Mouse (Mus musculus) MN1 (cell line): ENCODE results near the gene Rpl13a.
A peak's percentile ranks its signal among the peaks of the same experiment; 100 is the strongest.
"Not testable (repeated sequence)": the region's sequence is repeated elsewhere in the genome, so short reads cannot be mapped to it uniquely, and the experiment has no call there.

Source experiments
- DNase-seq: peaks from one replicate; pipeline ENCODE4 v3.0.0-alpha.2; 2016; ENCODE audit warnings: low spot score

Rpl13a gene

DNA sequence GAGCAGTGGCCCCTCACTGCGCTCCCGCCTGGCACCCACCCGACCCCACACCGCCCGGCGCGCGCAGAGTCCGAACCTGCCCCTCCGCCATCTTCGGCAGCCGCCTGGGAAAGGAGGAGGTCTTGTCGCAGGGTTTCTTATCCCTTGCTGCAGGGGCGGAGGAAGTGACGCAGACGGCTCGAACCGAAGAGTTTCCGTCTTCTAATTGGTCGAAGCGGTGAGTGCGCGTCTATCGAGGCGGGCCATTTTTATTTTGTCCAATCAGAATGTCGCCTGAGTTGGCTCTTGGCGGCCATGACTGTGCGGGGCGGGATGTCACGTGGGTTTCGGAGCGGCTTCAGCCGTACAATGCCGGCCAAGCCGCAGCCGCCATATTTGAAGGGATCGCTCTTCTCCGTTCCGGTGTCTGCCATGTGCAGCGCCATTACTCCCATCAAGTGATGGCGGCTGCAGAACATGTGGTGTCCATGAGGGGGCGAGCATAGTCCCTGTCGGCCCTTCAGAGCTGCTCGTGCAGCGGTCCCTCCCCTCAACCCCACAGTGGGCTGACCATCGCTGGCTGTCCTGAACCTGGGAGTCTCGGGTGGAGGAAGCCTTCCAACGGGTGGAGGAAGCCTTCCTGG lies at the start of gene Rpl13a:
Gene Rpl13a, minus strand, starts transcription at position 138 of the 623 bp plus-strand sequence.
- peak; percentile 99 for DNase-seq

DNA sequence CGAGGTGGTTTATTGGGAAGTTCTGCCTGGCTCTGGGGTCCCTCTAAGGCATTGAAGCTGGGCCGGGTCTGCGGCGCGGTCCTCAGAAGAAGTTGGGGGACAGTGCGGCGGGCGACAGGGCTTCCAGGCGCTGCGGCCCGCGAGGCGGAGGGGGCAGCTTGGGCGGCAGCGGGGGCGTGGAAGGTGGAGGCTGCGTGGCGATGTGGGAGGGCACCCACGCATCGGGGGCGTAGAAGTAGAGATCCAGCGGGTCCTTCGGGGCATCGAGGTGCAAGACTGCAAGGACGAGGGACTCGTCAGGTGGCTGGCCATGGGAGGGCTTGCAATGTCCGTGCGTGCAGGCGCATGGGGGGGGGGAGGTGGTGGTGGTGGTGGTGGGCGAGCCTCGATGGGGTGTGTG lies 47.8 kb upstream of the Rpl13a start:
- DNase-seq, result no peak

DNA sequence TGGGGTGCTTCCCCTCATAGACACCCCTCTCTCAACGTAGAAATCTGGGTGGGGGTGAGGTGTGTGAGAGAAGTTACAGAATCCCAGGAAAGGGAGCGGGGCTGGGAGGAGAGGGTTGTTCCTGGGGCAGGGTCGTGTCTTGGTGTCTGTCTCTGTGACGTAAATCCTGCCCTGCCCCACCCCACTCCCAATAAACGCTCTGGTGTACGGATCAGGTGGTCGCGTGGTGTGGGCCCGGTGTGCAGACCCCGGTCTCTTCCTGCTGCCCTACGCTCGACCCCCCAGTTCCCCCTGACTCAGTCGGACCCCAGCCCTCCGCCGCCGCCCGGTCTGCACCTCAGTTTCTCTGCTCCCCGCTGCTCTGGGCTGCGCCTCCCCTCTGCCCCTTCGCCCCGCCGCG lies 47.4 kb upstream of the Rpl13a start:
- DNase-seq, result no peak

DNA sequence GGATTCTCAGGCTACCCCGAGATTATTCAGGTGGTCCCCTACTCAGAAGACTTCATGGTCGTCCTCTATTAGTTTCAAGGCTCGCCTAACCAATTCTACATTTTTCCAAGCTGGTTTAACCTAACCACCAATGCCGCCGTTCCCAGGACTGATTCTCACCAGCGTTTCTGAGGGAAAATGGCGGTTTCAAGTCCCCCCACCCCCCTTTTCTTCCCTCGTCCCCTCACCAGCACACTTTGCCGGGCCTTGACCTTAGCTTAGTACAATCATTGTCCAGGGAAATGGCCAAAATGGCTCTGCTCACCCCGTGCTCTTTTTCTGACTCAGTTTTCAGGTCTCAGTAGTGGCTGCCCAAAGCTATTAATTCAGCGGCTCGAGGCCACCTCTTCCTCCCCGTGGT lies 46.8 kb upstream of the Rpl13a start:
- DNase-seq, result no peak

DNA sequence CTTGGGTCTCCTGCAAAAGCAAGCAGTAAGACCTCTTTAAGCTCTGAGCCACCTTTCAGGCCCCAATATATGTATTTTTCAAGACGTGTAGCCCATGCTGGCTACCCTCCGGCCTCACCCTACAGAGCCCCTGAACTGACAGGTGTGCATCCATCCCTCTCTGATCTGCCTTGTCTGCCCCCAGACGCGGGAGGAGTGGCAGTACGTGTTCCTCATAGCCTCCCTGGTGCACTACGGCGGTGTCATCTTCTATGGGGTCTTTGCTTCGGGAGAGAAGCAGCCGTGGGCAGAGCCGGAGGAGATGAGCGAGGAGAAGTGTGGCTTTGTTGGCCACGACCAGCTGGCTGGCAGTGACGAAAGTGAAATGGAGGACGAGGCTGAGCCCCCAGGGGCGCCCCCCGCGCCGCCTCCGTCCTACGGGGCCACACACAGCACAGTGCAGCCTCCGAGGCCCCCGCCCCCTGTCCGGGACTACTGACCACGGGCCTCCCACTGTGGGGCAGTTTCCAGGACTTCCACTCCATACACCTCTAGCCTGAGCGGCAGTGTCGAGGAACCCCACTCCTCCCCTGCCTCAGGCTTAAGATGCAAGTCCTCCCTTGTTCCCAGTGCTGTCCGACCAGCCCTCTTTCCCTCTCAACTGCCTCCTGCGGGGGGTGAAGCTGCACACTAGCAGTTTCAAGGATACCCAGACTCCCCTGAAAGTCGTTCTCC lies 46.2 kb upstream of the Rpl13a start:
- no peak for DNase-seq

DNA sequence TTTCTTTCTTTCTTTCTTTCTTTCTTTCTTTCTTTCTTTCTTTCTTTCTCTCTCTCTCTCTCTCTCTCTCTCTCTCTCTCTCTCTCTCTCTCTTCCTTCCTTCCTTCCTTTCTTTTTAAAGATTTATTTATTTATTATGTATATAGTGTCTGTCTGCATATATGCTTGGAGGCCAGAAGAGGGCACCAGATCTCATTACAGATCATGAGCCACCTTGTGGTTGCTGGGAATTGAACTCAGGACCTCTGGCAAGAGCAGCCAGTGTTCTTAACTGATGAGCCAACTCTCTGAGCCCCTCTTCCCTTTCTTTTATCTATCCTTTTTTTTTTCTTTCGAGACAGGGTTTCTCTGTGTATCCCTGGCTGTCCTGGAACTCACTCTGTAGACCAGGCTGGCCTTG lies 45.2 kb upstream of the Rpl13a start:
- DNase-seq, result not testable (repeated sequence)

DNA sequence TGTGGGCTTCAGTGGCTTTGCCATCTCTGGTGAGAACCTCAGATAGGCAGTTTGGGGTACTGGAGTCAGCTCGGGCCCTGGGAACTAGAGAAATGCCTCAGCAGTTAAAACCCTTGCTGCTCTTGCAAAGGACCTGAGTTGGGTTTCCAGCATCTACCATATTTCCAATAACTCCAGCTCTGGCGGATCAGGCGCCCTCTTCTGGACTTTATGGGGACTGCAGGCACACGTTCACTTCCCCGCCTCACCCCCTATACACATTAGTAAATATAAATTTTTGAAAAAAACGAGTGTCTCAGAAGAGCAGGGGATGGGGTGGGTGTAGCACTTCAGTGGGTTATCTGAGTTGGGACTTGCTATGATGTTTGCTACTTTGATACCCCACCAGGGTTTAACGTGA lies 44.4 kb upstream of the Rpl13a start:
- no peak for DNase-seq

DNA sequence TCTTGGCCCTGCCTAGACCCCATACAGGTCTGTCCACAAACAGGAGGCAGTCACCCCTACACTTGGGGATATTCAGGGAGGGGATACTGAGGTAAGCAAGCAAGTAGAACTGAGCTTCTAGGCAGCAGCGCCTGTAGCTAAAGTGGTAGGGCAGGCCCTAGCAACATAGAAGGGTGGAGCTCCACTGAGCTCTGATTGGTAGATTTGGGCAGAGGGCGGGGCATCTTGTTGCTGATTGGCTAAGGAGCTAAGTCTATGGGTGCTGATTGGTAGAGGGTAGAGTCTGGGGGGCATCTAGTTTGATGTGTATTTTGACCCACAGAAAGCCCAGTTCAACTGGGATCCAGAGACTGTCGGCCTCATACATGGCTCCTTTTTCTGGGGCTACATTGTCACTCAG lies 40.9 kb upstream of the Rpl13a start:
- no peak for DNase-seq

DNA sequence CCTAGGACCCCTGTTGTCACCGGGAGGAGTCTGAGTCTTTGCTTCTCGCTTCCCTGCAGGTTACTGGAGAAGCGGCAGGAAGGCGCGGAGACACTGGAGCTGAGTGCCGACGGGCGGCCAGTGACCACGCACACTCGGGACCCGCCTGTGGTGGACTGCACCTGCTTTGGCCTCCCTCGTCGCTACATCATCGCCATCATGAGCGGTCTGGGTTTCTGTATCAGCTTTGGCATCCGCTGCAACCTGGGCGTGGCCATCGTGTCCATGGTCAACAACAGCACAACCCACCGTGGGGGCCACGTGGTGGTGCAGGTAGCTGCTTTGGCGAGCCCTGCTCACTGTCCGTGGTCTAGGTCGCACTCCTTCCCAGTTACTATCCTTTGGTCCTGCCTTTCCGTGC lies 40.1 kb upstream of the Rpl13a start:
- no peak for DNase-seq

DNA sequence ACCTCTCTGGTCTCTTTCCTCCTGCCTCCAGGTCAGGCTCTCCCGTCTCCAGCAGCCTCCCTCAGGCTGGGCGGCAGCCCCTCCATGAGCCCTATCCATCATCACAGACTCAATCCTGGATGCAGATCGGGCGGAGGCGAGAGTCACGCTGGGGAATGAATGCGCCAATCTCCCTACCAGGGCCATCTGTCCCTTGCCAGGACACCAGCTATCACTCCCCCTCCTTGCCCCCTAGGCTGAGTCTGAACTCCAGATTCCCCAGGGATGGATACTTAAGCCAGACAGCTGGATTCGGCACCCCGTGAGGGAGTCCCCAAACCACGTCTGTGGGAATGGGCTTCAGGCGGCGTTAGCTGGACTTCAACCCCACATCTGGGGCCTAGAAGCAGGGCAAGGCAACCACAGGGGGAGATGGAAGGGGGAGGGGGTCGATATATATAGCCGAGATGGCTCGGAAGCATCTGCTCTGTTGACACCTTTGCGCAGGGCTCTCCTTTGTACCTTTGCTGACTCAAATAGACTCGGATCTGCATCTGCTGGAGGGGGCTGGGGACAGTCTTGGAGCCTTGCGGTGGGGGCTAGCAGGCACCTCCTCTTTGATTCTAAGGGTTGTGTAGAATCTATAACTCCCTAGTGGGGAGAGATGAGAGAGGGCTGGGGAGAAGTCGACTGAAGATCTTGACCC lies 39.3 kb upstream of the Rpl13a start:
- DNase-seq, result no peak

DNA sequence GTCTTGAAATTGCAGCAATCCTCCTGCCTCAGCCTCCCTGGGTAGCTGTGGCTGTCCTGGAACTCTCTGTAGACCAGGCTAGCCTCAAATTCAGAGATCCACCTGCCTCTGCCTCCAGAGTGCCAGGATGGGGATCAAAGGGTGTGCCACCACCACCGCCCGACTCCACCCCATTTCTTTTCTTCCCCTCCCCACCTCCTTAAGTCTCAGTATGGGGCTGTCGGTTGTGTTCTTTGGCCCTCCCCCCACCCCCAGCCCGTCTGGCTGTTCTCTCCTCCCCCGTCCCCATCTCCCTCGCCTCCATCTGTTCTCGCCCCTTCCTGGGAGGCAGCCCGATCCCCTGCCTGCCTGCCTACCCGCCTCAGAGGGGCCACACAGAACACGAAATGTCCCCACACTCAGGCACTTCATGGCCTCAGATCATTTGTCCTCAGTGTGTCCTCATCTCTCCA lies 38.4 kb upstream of the Rpl13a start:
- DNase-seq, result no peak

DNA sequence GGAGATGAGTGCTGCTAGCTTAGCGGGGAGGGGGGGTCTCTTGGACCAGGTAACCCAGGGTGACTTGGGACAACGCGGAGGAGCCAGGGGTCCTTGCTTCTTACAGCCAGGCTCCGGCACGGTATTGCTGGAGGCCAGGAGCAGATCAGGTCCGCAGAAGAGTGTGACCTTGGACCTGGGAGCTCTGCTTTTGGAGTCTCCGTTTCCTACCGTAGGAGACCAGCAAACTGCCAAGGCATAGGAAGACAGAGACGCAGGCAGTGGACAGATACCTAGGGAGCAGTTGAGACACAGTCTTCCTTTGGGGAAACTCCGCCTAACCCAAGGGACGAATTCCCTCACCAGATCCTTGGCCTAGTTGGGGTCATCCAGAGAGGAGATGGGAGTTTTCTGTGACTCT lies 37.1 kb upstream of the Rpl13a start:
- DNase-seq, result no peak

DNA sequence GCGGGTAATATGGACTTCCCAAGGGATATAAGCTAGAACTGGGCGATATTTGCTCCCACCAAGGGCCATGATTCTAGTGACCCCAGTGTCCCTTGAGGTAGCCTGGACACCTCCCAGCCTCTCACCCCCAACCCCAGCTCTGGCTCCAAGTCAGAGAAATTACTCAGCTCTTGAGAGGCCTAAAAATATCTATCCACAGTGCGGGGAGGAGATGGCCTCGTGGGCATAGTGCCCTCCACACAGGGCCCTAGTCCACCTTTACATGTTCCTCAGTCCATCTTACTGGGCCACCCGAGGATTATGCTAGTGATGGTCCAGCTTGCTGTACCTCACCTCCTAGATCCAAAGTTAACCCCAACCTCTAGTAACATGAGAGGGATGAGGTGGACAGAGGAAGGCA lies 36.3 kb upstream of the Rpl13a start:
- DNase-seq, result no peak

DNA sequence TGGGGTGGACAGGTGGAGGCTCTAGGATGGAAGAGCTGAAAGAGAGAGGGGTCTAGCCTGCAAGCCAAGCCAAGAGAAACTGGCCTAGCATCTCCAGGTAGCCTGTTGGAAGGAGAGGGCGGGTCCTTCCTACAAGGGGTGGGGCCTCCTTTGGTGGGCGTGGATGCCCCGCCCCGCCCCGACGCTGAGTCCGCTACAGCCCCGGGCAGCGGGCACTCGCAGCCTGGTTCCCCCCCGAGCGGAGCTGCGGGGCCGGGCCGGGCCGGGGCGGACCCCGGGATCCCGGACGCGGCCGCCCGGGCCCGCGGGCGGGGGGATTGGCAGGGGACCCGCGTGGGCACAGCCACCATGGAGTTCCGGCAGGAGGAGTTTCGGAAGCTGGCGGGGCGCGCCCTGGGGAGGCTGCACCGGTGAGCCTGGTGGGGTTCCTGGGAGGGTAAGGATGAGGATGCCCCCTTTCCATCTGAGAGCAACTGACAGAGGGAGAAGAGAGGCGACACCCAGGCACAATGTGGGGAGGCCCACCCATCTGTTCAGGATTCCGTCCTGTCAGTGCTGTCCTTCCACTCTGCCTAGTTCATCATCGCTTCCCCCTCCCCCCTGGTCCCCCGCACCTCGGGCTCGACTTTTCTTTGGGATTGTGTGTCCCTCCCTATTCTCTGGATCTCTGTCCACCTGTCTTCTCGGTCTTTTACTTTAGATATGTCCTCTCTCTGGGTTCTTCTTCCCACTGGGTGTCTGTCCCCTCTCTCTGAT lies 35.4 kb upstream of the Rpl13a start, which contains the start of gene Slc17a7:
Gene Slc17a7, plus strand, starts transcription at position 215 of the 756 bp plus-strand sequence.
- DNase-seq, result peak; percentile 35

DNA sequence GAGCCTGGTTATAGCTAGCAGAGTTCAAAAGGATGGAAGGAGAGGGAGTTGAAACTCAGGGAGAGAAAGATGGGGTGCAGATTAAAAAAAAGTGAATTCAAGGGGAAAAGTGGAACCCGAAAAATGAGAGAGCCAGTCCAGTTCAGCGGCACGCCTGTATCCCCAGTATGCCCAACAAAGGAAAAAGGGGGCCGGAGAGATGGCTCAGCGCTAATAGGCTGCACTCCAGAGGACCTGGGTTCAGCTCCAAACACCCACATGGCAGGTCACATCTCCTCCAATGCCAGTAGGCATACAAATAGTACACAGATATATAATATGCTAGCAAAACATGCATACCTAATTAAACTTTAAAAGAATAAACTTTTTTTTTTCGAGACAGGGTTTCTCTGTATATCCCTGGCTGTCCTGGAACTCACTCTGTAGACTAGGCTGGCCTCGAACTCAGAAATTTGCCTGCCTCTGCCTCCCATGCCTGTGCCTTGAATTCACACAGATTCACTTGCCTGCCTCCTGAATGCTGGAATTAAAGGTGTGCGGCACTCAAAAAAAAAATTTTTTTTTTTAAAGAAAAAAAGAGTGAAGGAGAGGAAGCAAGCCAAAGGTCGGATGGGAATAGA lies 34.5 kb upstream of the Rpl13a start:
- DNase-seq, result no peak

DNA sequence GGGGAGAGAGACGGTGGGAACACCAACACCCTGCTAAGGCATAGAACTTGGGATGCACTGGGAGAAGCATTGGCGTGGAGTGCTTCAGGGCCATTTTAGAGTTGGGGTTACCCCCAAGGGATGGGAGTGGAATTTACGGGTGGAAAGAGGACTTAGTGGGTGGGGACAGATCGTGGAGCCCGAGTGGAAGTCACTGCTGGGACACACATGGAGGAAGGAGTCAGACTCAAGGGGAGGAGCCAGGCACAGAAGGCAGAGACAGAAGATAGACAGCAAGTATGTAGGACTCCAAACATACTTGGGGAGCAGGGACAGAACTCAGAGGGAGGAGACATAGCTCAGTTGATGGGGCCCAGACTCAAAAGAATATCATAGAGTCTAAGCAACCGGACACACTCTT lies 34.0 kb upstream of the Rpl13a start:
- DNase-seq, result no peak

DNA sequence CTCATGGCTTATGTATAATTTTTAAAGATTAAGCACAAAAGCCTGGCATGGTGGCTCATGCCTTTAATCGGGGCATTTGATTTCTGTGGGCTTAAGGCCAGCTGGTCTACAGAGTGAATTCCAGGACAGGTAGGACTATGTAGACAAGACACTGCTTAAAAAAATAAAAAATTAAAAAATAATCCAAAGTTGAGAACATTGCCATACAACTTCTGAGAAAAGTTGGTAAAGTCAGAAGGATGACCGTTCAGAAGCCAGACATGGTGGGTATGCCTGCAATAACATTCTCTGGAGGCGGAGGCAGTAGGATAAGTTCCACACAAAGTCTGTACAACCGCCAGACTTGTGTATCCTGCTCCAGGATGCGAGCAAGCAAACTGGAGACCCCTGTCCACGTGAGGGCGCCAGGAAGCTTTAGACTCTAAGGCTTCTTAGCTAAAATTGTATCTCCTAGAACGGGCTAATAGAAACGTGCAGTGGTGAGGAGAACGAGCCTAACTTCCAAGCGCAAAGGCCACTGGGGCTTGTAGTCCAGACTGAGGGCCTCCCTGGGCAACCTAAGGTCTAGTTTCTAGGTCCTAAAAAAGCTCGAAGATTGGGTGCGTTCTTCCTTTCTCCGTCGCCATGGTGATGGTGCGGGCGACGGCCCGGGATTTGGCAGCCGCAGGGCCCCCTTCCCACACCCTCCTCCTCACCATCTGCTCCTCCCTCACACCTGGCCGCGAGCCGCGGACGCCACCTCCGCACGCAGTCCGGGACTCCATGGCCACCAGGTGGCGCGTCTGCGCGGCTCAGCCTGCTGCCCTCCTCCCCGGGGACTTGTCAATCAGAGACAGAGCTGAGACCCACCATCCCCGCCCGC lies 33.3 kb upstream of the Rpl13a start:
- DNase-seq, result peak; percentile 92

DNA sequence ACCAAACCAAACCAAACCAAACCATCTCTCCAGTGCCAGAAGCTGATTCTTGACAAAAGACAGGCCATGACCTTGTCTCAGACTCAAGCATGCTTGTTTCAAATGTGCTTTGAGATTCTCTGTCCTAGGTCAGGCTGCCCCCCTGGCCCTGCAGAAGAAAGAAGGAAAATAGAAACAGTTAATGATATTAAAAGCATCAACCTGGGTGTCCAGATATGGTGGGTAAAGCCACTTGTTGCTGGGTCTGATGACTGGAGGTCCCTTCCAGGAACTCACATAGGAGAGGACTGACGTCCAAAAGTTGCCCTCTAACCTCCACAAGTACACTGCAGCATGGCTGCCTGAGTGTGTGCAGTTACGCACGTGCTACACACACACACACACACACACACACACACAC lies 32.3 kb upstream of the Rpl13a start:
- no peak for DNase-seq

DNA sequence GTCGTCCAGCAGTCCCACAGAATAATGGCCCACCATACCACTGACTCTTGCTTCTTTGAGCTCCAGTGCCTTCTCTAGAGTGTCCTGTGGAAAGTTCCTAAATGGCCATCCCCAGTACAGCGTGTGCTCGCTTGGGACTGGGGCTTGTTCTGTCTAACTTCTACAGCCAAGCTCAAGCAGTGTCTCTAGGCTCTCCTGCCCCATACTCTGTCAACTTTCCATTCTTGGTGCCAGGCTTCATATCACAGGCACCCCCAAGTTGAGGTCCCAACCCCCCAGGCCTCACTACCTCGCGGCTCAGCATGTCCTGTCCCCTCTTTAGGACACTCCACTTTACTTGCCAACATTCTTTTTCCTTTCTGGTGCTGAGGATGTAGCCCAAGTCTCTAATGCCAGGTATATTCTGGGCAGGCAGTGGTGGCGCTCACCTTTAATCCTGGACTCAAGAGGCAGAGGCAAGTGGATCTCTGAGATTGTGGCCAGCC lies 31.8 kb upstream of the Rpl13a start:
- DNase-seq, result no peak

DNA sequence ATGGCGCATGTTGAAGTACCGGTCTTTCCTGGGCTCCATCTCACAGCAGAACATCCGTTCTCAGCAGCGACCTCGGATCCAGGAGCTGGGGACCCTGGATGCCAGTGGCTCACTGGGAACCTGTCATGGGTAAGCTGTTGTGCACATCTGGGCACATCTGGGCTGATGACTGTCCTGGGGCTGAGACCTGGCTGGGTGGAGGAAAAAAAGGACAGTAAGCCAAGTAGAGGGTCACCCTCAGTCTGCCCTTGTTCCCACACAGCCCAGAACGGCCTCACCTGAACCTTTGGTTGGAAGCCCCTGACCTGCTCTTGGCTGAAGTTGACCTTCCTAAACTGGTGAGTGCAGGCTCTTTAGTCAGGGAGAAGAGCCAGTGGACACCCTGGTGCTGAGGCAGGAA lies 30.4 kb upstream of the Rpl13a start:
- DNase-seq, result no peak

DNA sequence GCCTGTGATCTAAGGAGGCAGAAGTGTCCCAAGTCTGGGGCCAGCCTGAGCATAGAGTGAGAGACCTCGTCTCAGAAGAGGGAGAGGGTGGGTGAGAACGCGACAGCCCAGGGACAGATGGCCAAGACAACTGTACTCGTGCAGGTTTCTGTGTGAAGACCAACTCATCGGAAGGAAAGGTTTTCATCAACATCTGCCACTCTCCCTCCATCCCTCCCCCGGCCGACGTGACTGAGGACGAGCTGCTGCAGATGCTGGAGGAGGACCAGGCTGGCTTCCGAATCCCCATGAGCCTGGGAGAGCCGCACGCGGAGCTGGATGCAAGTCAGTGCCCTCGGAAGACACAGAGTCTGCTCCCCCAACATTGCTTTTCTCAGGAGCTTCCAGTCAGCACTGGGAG lies 28.9 kb upstream of the Rpl13a start:
- DNase-seq, result no peak
